Mouse (Mus musculus) erythroblast, embryonic 14.5 days (primary cell): ENCODE measurements at regions not wholly inside any gene's neighbourhood (a gene's known extent, or its start where the extent isn't known, plus 50 kb on each side); places are given as distances from the start of the nearest gene placed in this dataset.

Experiments used
- GATA1 ChIP-seq: IDR thresholded peaks from 2 replicates; pipeline ENCODE4 v1.6.1; 2012; ENCODE audit warnings: low read length, inconsistent platforms, mixed read lengths
- TAL1 ChIP-seq: IDR thresholded peaks from 3 replicates; pipeline ENCODE4 v1.6.1; 2012; ENCODE audit warnings: low read length, inconsistent platforms, mixed read lengths

GRCm38 (mm10) chr17:83938671-83939244 lies 91.0 kb upstream of the Haao start:
- TF ChIP-seq GATA1 (no peak), TAL1 (no peak)
